Mouse (Mus musculus) CH12.LX (cell line): ENCODE measurements around the gene Olfr669. TPM values are rescaled to one million over a fixed set of nuclear protein-coding genes. Genes with fewer than 3 reads are reported as not detected.
"Not testable (repeated sequence)": the region's sequence is repeated elsewhere in the genome, so short reads cannot be mapped to it uniquely, and the experiment has no call there.

Experiments
- DNase-seq: peaks from one replicate; pipeline ENCODE4 v3.0.0-alpha.2; 2013; ENCODE audit errors: extremely low read depth
- H3K27ac ChIP-seq: 2 replicates; pipeline ENCODE4 v1.5.1; 2012; ENCODE audit warnings: low read depth, mild to moderate bottlenecking, control low read depth, moderate library complexity; ENCODE audit not compliant: insufficient read depth
- H3K27me3 ChIP-seq: replicated peaks from 2 replicates; pipeline ENCODE3; 2012; ENCODE audit warnings: inconsistent platforms
- H3K36me3 ChIP-seq, 2 experiments: replicated peaks in 1 of 2; 2 replicates each; pipeline versions ENCODE3 to v1.6.1; 2012; ENCODE audit warnings: inconsistent platforms in 1 of 2, low read length in 1 of 2, mild to moderate bottlenecking in 1 of 2, mixed read lengths in 1 of 2, moderate library complexity in 1 of 2; ENCODE audit not compliant: control insufficient read depth in 1 of 2, insufficient read depth in 1 of 2
- H3K4me1 ChIP-seq, 2 experiments: 2 replicates each; pipeline ENCODE4 v1.6.1; 2012; ENCODE audit warnings: inconsistent platforms in 1 of 2, moderate library complexity in 1 of 2; ENCODE audit not compliant: insufficient read depth in 2 of 2, control insufficient read depth in 1 of 2
- H3K4me2 ChIP-seq: 2 replicates; pipeline ENCODE4 v1.6.1; 2012; ENCODE audit warnings: low read depth, mild to moderate bottlenecking, control low read depth; ENCODE audit not compliant: poor library complexity, insufficient read depth, severe bottlenecking
- H3K4me3 ChIP-seq, 3 experiments: fragments of 150-350 bp in 1 of 3; sonication (generic) in 1 of 3; replicated peaks in 1 of 3; 2 replicates each; pipeline versions ENCODE3 to v1.5.1; 2011 to 2012; ENCODE audit warnings: low read depth in 2 of 3, low read length in 2 of 3, mild to moderate bottlenecking in 2 of 3, moderate library complexity in 2 of 3, control low read depth in 1 of 3, improper control_type of control experiment in 1 of 3, inconsistent platforms in 1 of 3, mixed read lengths in 1 of 3; ENCODE audit not compliant: poor library complexity in 1 of 3
- H3K79me2 ChIP-seq: replicated peaks from 2 replicates; pipeline ENCODE4 v1.6.1; 2012; ENCODE audit warnings: mild to moderate bottlenecking, moderate library complexity; ENCODE audit not compliant: control insufficient read depth, poor library complexity, insufficient read depth, severe bottlenecking; ENCODE audit errors: extremely low read depth
- H3K9ac ChIP-seq: 2 replicates; pipeline ENCODE4 v1.6.1; 2012; ENCODE audit warnings: low read depth, mild to moderate bottlenecking, control low read depth, moderate library complexity; ENCODE audit not compliant: insufficient read depth
- H3K9me3 ChIP-seq: replicated peaks from 2 replicates; pipeline ENCODE3; 2012; ENCODE audit warnings: low read length, inconsistent platforms, mixed read lengths
- BHLHE40 ChIP-seq: IDR thresholded peaks from 2 replicates; pipeline ENCODE4 v1.6.1; 2011; ENCODE audit warnings: mild to moderate bottlenecking, low read depth, low read length, improper control_type of control experiment
- CHD2 ChIP-seq: IDR thresholded peaks from 2 replicates; pipeline ENCODE4 v1.6.1; 2011; ENCODE audit warnings: low read length, improper control_type of control experiment
- CTCF ChIP-seq, 2 experiments: IDR thresholded peaks in 1 of 2; conservative IDR thresholded peaks in 1 of 2; 2 replicates each; pipeline ENCODE4 v1.5.1; 2011 to 2012; ENCODE audit warnings: low read depth in 2 of 2, low read length in 2 of 2, improper control_type of control experiment in 1 of 2, inconsistent platforms in 1 of 2, mild to moderate bottlenecking in 1 of 2, moderate library complexity in 1 of 2
- E2F4 ChIP-seq: IDR thresholded peaks from 2 replicates; pipeline ENCODE4 v1.6.1; 2011; ENCODE audit warnings: low read depth, low read length, improper control_type of control experiment; ENCODE audit not compliant: insufficient replicate concordance
- ELF1 ChIP-seq: IDR thresholded peaks from 2 replicates; pipeline ENCODE4 v1.6.1; 2014; ENCODE audit warnings: low read depth, mild to moderate bottlenecking, inconsistent platforms, low read length, improper control_type of control experiment
- EP300 ChIP-seq: IDR thresholded peaks from 2 replicates; pipeline ENCODE4 v1.6.1; 2011; ENCODE audit warnings: low read length, improper control_type of control experiment
- ETS1 ChIP-seq: conservative IDR thresholded peaks from 2 replicates; pipeline ENCODE4 v1.6.1; 2012; ENCODE audit warnings: low read depth, mild to moderate bottlenecking, inconsistent platforms, low read length, improper control_type of control experiment, moderate library complexity
- JUND ChIP-seq: conservative IDR thresholded peaks from 2 replicates; pipeline ENCODE4 v1.6.1; 2011; ENCODE audit warnings: low read depth, low read length, improper control_type of control experiment
- KAT2A ChIP-seq: IDR thresholded peaks from 2 replicates; pipeline ENCODE4 v1.6.1; 2012; ENCODE audit warnings: low read length, improper control_type of control experiment, inconsistent platforms; ENCODE audit not compliant: insufficient replicate concordance
- MAX ChIP-seq: IDR thresholded peaks from 2 replicates; pipeline ENCODE4 v1.6.1; 2011; ENCODE audit warnings: low read length, improper control_type of control experiment
- NELFE ChIP-seq: IDR thresholded peaks from 2 replicates; pipeline ENCODE4 v1.6.1; 2011; ENCODE audit warnings: low read depth, low read length, improper control_type of control experiment
- NRF1 ChIP-seq: IDR thresholded peaks from 2 replicates; pipeline ENCODE4 v1.6.1; 2014; ENCODE audit warnings: low read depth, mild to moderate bottlenecking, inconsistent platforms, low read length, improper control_type of control experiment, moderate library complexity
- PAX5 ChIP-seq: IDR thresholded peaks from 2 replicates; pipeline ENCODE4 v1.6.1; 2012; ENCODE audit warnings: low read length, inconsistent platforms, mixed read lengths
- TBP ChIP-seq: conservative IDR thresholded peaks from 2 replicates; pipeline ENCODE4 v1.6.1; 2011; ENCODE audit warnings: low read depth, low read length, improper control_type of control experiment
- USF1 ChIP-seq: IDR thresholded peaks from 2 replicates; pipeline ENCODE4 v1.6.1; 2014; ENCODE audit warnings: low read depth, mild to moderate bottlenecking, inconsistent platforms, low read length, improper control_type of control experiment
- USF2 ChIP-seq: conservative IDR thresholded peaks from 2 replicates; pipeline ENCODE4 v1.6.1; 2011; ENCODE audit warnings: low read depth, low read length, improper control_type of control experiment
- ZKSCAN1 ChIP-seq: IDR thresholded peaks from 2 replicates; pipeline ENCODE4 v1.6.1; 2012; ENCODE audit warnings: low read depth, inconsistent platforms, low read length, improper control_type of control experiment, borderline replicate concordance
- ZMIZ1 ChIP-seq: IDR thresholded peaks from 2 replicates; pipeline ENCODE4 v1.6.1; 2012; ENCODE audit warnings: low read depth, mild to moderate bottlenecking, inconsistent platforms, low read length, improper control_type of control experiment
- dilution Hi-C: fragments of 300-500 bp; cut with MboI; formaldehyde crosslinking; loops from 2 replicates; pipeline ENCODE4 v1.14.3; 2020; ENCODE audit warnings: low sequenced_read_pairs; ENCODE audit not compliant: extremely low pct_unique_long_range_greater_than_20kb, extremely low pct_ligation_motif_present
- in situ Hi-C: fragments of 300-500 bp; cut with MboI; formaldehyde crosslinking; loops from 3 replicates; pipeline ENCODE4 v1.14.3; 2019; ENCODE audit warnings: low sequenced_read_pairs, low pct_ligation_motif_present, low pct_unique_long_range_greater_than_20kb, mixed read lengths
- polyA plus RNA-seq: library from polyadenylated mRNA; unstranded; fragments of >175 nt; gene quantifications from 2 replicates; pipeline ENCODE4 v1.2.1, GENCODE M21; 2012; ENCODE audit warnings: low read depth; ENCODE audit not compliant: insufficient read length
- total RNA-seq, 2 experiments: library from RNA; depleted of rRNA; stranded (reverse); fragments of 300-350 nt in 1 of 2; fragments of >200 nt in 1 of 2; gene quantifications; 2 replicates each; pipeline ENCODE4 v1.2.3; 2012 to 2014

Gene Olfr669
- total and polyA plus RNA-seq, 3 experiments = not detected

GRCm38 (mm10) chr7:104921382-104921781 is 12.7 kb upstream of the Olfr669 start, which contains the start of gene Olfr667:
Gene Olfr667, minus strand, starts transcription at chr7:104921482.
- in situ Hi-C loops (no loop called here), dilution Hi-C loops (no loop called here)
- Histone ChIP-seq H3K27me3 (no peaks in the 10 kb centered on the region), H3K9me3 (no peaks in the 10 kb centered on the region), H3K36me3 (no peaks in the 10 kb centered on the region), H3K79me2 (no peaks in the 10 kb centered on the region), H3K9ac (no peak within 1 kb of the TSS), H3K27ac (no peak within 1 kb of the TSS), H3K4me1 (no peaks in the 10 kb centered on the region), H3K4me3 (no peak within 1 kb of the TSS), H3K4me2 (no peak within 1 kb of the TSS)
- TF ChIP-seq ETS1 (no peak), E2F4 (no peak)
- DNase-seq = no peak

DNA sequence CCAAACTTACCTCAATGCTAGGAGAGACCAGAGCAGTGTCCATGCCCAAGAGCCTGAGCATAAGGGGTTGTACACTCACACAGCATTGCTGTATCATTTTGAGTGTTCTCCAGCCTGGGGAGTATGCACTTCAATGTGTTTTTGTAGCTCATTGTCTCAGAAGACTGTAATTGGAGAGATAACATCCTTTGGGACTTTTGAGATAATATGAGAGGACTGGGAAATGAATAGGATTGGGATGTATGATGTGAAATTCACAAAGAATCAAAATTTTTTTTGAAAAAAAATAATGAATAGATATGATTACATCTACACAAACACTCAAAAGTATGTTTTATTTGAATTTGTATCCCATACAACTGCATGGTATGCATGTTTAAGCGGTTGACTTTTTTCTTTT is 6.1 kb upstream of the Olfr669 start, which contains the start of gene Olfr668:
Gene Olfr668 (minus strand): TSS at position 101 of the 400 bp plus-strand sequence.
- Histone ChIP-seq H3K27ac (no peak within 1 kb of the TSS), H3K79me2 (no peaks in the 10 kb centered on the region), H3K9me3 (no peaks in the 10 kb centered on the region), H3K4me2 (no peak within 1 kb of the TSS), H3K36me3 (no peaks in the 10 kb centered on the region), H3K4me3 (no peak within 1 kb of the TSS), H3K9ac (no peak within 1 kb of the TSS), H3K4me1 (no peaks in the 10 kb centered on the region), H3K27me3 (no peaks in the 10 kb centered on the region)
- TF ChIP-seq BHLHE40 (no peak), CHD2 (no peak), ELF1 (no peak), NELFE (no peak), NRF1 (no peak), EP300 (no peak), CTCF (conservative IDR thresholded peaks at IDR 0.05 in 1 of 2, IDR thresholded peaks at IDR 0.05 in 1 of 2; ENCODE audit: low read depth in 2 of 2, low read length in 2 of 2) (no peak), TBP (no peak), JUND (no peak), USF1 (no peak), PAX5 (no peak), MAX (no peak), KAT2A (no peak), ZKSCAN1 (no peak), USF2 (no peak), ZMIZ1 (no peak)
- DNase-seq = no peak
- in situ Hi-C loops = no loop called here
- dilution Hi-C loops = no loop called here

GRCm38 (mm10) chr7:104950234-104950633 is 16.2 kb downstream of the Olfr669 start:
- H3K4me1 ChIP-seq, H3K4me3 ChIP-seq, H3K9ac ChIP-seq, DNase-seq, dilution Hi-C loops, H3K27me3 ChIP-seq, H3K79me2 ChIP-seq, H3K27ac ChIP-seq, H3K36me3 ChIP-seq, H3K4me2 ChIP-seq, H3K9me3 ChIP-seq, in situ Hi-C loops: not testable (repeated sequence)
